Mouse (Mus musculus) layer of hippocampus, adult 9-11 months (tissue): ENCODE results near the gene Sp7.

Source experiments
- DNase-seq: peaks from one replicate; pipeline ENCODE4 v3.0.0; 2022

Gene Sp7

GRCm38 (mm10) chr15:102366733-102367344 is at the start of gene Sp7:
Gene Sp7 (minus strand): TSS chr15:102367182.
- DNase-seq, result no peak

GRCm38 (mm10) chr15:102413687-102414086 is 46.7 kb upstream of the Sp7 start:
- DNase-seq, result no peak

DNA sequence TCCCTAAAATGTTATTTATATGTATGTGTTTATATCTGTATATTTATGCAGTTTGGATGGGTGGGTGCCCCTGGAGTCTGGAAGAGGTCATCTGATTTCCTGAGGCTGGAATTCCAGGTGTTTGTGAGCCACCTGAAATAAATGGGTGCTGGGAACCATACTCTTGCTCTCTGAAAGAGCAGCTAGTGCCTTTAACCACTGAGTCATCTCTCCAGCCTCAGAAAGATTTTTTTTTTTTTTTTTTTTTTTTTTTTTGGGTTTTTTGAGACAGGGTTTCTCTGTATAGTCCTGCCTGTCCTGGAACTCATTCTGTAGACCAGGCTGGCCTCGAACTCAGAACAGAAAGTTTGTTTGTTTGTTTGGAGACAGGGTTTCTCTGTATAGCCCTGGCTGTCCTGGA is 44.1 kb upstream of the Sp7 start:
- no peak for DNase-seq

DNA sequence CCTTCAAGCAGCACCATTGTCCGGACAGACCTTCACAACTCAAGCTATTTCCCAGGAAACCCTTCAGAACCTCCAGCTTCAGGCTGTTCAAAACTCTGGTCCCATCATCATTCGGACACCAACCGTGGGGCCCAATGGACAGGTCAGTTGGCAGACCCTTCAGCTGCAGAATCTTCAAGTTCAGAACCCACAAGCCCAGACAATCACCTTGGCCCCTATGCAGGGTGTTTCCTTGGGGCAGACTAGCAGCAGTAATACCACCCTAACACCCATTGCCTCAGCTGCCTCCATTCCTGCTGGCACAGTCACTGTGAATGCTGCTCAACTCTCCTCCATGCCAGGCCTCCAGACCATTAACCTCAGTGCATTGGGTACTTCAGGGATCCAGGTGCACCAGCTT is 42.3 kb upstream of the Sp7 start:
- no peak for DNase-seq

GRCm38 (mm10) chr15:102408558-102409130 is 41.7 kb upstream of the Sp7 start:
- DNase-seq, result no peak

DNA sequence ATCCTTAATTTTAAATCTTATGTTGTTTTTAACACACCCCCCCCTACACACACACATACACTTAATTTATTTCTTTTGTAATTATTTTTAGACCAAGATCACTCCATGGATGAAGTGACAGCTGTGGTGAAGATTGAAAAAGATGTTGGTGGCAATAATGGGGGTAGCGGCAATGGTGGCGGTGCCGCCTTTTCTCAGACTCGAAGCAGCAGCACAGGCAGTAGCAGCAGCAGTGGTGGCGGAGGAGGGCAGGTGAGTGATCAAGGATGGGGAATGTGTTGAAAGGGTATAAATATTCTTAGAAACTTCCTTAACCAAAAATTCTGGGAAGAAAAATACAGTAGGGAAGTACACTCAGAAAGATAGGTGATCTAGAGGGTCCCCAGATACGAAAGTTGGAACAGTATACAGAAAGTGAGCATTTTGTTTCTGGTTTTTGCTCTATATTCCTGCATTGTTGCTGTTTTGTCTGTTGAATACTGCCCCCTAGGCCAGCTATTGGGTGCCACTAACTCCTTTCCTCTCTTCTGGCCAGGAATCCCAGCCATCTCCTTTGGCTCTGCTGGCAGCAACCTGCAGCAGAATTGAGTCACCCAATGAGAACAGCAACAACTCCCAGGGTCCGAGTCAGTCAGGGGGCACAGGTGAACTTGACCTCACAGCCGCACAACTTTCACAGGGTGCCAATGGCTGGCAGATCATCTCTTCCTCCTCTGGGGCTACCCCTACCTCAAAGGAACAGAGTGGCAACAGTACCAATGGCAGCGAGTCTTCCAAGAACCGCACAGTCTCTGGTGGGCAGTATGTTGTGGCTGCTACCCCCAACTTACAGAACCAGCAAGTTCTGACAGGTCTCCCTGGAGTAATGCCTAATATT is 40.9 kb upstream of the Sp7 start:
- DNase-seq, result no peak

GRCm38 (mm10) chr15:102406912-102407580 is 40.1 kb upstream of the Sp7 start:
- no peak for DNase-seq

DNA sequence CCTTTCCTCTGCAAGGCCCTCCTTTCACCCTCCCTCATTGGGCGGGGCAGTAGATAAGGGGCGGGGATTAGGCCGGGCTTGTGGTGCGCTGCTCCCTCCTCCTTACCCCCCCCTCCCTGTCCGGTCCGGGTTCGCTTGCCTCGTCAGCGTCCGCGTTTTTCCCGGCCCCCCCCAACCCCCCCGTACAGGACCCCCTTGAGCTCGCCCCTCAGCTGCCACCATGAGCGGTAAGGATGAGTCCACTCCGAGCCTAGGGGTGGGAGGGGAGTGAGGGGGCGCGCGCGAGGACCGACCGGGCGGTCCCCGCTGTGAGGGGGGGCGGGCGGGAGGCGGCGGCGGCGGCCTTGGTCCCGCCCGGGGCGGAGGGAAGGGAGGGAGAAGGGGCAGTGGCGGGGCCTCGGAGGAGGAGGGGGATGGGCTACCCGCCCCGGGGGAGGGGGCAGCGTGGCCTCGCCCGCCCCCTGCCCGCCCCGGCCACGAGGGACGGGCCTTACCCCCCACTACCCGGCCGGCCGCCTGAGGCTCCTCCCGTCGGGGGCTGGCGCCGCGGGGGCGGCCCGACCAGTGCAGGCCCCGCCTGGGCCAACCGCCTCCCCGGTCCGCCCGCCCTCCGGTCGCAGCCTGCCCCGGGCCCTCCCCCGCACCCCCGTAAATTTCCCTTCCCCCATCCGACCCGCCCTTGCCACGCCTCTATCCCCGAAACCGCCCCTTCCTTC is 39.4 kb upstream of the Sp7 start:
- DNase-seq, result peak; percentile 79

- DNase-seq, result peak; percentile 100
These were observed 38.7 kb upstream of the Sp7 start, which contains the start of gene Sp1 for GRCm38 (mm10) chr15:102405489-102406195. Gene Sp1 (plus strand): TSS chr15:102406143.

DNA sequence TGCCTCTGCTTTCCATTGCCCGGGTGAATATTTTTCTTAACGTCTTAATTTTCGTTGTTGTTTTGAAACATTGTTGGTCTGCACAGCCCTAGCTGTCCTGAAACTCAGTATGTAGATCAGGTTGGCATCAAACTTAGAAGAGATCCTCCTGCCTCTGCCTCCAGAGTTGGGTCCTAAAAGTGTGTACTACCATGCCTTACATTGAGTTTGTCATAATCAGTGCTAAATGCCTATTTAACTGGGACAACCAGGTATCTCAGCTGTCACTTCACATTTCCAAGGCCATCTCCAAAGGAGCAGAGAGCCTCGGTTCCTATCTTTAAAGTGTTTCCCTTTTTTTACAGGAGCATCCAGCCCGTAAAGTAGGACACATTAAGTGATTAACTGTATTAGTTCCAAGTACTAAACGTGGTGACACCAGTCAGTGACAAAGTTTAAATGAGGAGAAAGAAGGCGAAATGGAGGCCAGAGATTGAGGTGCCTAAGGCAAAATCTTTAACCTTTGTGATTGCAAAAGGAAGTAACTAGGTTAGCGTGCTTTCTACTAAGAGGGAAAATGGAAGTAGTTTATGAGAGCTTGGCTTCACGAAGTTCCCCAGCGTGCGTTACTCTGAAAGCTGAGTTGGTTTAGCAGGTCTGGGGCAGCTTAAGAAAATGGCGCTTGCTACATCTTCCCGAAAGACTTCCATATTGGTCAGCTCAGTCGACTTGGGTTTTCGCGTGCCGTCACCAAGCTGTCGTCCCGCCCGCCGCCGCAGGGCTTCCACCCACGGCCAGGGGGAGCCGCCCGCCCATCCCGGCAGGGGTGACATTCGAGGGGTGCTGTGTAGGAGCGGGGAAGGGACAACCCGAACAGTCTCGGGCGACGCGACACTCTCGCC is 37.9 kb upstream of the Sp7 start:
- DNase-seq, result no peak

DNA sequence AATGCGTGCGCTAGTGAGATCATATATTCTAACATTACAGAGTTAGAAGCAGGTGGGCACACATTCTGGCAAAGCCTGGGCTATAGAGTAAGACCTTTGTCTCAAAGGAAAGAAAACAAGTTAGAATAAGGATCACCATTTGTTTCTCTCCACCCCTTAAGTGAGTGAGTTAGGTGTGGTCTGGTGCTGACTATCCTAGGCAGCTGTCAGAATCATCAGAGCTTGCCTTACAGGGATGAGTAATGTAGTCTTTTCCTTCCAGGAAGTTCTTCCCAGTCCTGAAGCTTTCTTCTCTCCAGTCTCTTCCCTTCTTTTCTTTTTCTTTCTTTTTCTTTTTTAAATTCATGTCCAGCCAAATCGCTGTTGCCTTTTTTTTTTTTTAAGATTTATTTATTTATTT is 35.2 kb upstream of the Sp7 start:
- DNase-seq, result no peak

- no peak for DNase-seq
These were observed 34.3 kb upstream of the Sp7 start for GRCm38 (mm10) chr15:102401278-102401677.

DNA sequence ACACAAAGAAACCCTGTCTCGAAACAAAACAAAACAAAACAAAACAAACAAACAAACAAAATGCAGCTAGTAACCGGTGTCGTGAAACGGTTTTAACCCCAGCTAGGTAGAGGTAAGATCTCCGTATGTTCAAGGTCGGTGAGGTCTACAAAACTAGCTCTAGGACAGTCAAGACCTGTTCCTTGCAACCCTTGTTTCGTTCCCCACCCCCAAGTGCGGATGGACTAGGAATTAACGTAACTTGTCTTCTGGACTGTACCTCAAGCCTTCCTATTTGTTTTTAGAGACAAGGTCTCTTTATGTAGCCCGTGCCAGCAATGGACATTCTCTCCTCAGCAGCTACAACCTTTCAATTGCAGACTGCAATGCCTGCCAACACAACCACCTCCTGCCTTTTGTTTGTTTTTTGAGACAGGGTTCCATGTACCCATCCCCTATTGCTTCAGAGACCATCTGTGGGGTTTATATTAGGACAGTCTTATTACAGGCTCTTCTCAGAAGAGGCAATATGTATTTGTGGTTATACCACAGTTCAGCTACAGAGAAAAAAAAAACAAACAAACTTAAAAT is 33.6 kb upstream of the Sp7 start:
- DNase-seq, result no peak

DNA sequence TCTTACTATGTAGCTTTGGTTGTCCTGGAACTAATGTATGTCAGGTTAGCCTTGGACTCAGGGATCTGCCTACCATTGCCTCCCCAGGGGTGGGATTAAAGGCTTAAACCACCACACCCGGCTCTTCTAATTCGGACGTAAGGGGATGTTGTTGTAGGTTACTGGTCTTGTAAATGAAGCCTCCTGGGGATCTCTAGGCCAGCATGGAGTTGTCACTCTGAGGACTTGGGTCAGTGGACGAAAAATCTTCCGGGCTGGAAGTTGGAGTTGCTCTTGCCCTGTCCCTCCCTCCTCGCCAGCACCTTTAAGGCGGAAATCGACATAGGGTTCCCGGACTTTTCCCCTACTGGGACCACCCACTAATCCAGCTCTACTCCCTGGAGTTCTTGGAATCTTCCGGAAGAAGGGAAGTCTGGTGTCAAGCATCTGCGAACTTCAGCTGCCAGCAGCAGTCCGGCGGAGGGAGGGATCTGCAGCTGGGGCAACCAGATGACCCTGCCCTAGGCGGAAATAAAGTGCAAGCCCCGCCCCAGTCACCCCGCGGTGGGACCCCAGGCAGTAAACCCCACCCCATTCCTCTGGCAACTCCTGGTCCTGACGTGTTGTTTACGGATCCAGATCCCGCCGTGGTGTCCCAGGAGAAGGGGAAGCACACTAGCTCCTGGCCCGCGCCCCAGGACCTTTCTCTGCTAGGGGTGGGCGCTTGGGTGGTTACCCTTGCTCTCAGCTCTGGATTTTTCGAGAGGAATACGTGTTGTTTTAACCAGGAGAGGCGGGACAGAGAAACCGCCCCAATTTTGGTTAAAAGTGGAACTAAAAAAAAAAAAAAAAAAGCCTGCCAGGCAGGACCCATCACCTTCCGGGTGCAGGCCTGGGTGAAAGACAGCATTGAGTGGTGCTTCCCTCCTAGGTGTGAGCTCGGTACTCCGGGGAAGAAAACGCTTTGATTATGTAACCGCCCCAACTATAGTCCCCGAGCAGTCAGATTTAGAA is 32.5 kb upstream of the Sp7 start:
- DNase-seq, result peak; percentile 82

DNA sequence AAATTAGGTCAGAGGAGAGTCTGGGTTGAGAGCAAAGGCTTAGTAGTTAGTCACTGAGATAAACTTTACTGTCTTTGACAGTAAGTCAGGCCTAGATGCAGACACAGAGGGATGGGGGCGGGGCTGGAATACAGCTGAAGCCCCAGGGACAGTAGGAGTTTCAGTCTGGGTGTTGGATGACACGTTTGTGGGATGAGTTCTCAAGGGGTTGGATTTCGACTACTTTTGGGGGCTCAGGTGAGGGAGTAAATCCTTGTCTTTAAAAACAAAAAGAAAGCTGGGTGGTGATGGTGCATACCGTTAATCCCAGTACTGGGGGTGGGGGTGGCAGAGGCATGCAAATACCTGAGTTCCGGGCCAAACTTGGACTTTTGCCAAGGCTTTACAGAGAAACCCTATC is 31.6 kb upstream of the Sp7 start:
- DNase-seq, result no peak

- DNase-seq, result no peak
These were observed 28.1 kb upstream of the Sp7 start for GRCm38 (mm10) chr15:102395061-102395460.

DNA sequence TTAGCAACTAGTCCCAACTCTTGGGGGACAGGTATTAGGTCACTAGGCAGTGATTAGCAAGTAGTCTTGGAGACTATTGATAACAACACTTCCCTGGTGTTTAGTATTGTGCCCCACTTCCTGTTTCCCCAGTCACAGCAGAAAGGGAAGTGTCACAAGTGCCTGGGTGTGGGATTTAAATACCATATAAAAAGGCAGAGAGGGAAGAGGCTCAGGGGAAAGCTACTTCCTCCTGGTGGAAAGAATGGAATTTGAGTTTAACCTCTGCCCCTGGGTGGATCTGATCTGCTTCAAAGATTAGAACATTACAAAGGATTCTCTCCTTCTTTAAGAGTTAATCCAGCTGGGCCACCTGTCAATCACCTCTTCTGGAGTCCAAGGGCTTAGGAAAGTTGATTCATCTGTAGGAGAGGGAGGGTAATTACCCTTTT is 26.6 kb upstream of the Sp7 start:
- no peak for DNase-seq

GRCm38 (mm10) chr15:102392520-102392919 is 25.5 kb upstream of the Sp7 start:
- no peak for DNase-seq

DNA sequence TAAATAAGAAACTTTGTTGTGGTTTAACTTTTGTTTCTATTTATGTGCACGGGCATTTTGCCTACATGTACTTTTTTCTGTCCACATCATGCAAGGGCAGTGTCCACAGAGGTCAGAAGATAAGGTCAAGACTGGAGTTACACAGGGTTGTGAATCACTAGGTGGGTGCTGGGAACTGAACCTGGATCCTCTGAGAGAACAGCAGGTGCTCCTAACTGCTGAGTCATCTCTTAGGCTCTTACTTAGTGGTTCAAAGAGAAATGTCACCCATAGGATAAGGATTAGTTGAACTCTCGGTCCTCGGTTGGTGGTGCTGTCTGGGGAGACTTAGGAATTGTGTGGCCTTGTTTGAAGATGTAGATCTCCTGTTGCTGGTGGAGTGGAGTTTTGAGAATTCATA is 22.0 kb upstream of the Sp7 start:
- no peak for DNase-seq
